Mouse (Mus musculus): Measurements from ENCODE around the gene Tnfrsf8. TPM values are rescaled to one million over a fixed set of nuclear protein-coding genes. Genes with fewer than 3 reads are reported as not detected.

The Tnfrsf8 gene
- total and polyA plus RNA-seq, 3 experiments, result 0.11 to 0.18 (median 0.16) TPM

DNA sequence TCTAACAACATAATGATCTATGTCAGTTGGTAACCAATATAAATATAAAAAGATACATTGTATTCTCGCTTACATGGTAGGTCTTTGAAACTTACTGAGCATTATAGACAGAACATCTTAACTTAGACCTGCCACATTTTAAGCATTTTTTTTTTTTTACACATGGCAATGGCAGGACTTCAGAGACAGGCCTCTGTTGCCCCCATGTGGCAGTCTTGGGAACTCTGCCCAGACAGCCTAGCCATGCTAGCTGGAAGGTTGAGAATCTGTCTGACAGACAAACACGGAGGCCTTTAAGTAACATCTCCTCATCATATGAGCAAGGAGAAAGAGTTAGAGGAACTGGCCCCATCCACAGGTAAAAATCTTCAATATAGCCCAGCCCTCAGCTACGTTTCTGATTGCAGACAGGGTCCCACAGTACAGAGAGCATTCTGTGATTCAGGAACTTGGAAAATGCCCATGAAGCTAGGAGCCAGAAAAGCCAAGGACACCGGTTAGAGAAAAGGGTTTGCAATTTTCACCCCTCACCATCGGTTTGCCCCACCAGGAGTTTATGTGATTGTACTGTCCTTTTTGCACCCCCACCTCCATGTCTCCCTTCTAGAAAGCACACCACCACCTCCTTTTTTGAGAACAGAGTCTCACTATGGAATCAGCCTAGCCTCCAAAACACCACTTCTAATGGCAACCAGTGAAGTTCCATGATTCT is 19.2 kb downstream of the Tnfrsf8 start:
- no peaks in the 10 kb centered on the region for H3K4me1 ChIP-seq (ENCODE audit: control insufficient read depth, insufficient read depth, low read length)
- H3K9ac ChIP-seq (ENCODE audit: low read depth, low read length), result no peak overlapping the region
- no peaks in the 10 kb centered on the region for H3K27me3 ChIP-seq (ENCODE audit: control insufficient read depth, insufficient read depth, low read length)
- no peaks in the 10 kb centered on the region for H3K79me2 ChIP-seq (replicated peaks; ENCODE audit: control insufficient read depth, insufficient read depth, low read length)
- H3K36me3 ChIP-seq (ENCODE audit: control insufficient read depth, insufficient read depth, low read length), result no peaks in the 10 kb centered on the region
- intact Hi-C loops (cut with DNase I), result loop anchor here (2.0 to 10.0 kb wide), 2 partner anchors 139 to 531 kb away; no protein-coding TSS in a partner anchor
- H3K27ac ChIP-seq, result no peak overlapping the region
- DNase-seq, result peak; percentile 55 to 71
- WGBS, result 40% methylated on average over 5 of the region's 5 CpGs
- H3K4me3 ChIP-seq, result no peak overlapping the region
- TF ChIP-seq CTCF (IDR thresholded peaks at IDR 0.05) (peak; percentile 99), EP300 (IDR thresholded peaks at IDR 0.05; ENCODE audit: insufficient read depth, low read depth, low read length) (peak; percentile 45; the same call in 1 of the 2 replicates), POLR2A (IDR thresholded peaks at IDR 0.05; ENCODE audit: insufficient read depth, low read depth, low read length) (no peak)

DNA sequence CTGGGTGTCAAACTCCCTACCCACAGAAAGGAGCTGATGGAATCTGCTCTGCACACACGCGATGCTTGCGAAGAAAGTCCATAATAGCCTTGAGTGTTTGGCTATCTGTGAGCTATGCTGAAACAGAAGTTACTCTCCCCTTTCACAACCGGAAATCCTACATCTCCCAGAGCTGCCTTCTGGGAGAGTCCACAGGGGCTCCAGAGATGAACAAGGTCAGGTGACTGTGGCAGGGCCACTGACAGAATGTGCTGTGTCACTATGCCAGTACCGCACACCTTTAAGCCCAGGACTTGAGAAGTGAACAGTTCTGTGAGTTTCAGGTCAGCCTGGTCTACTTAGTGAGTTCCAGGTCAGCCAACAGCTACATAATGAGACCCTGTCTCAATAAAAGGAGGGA is 20.4 kb downstream of the Tnfrsf8 start:
- H3K36me3 ChIP-seq (ENCODE audit: control insufficient read depth, insufficient read depth, low read length), result no peaks in the 10 kb centered on the region
- DNase-seq, result no peak
- H3K79me2 ChIP-seq (replicated peaks; ENCODE audit: control insufficient read depth, insufficient read depth, low read length), result no peaks in the 10 kb centered on the region
- WGBS, result 82% methylated on average over 5 of the region's 5 CpGs
- no peak overlapping the region for H3K9ac ChIP-seq (ENCODE audit: low read depth, low read length)
- H3K27ac ChIP-seq, result no peak overlapping the region
- H3K27me3 ChIP-seq (ENCODE audit: control insufficient read depth, insufficient read depth, low read length), result no peaks in the 10 kb centered on the region
- TF ChIP-seq EP300 (IDR thresholded peaks at IDR 0.05; ENCODE audit: insufficient read depth, low read depth, low read length) (no peak), POLR2A (IDR thresholded peaks at IDR 0.05; ENCODE audit: insufficient read depth, low read depth, low read length) (no peak), CTCF (IDR thresholded peaks at IDR 0.05) (no peak)
- intact Hi-C loops (cut with DNase I), result loop anchor here (2.0 to 10.0 kb wide), 2 partner anchors 138 to 530 kb away; no protein-coding TSS in a partner anchor
- H3K4me3 ChIP-seq, result no peak overlapping the region
- no peaks in the 10 kb centered on the region for H3K4me1 ChIP-seq (ENCODE audit: control insufficient read depth, insufficient read depth, low read length)

DNA sequence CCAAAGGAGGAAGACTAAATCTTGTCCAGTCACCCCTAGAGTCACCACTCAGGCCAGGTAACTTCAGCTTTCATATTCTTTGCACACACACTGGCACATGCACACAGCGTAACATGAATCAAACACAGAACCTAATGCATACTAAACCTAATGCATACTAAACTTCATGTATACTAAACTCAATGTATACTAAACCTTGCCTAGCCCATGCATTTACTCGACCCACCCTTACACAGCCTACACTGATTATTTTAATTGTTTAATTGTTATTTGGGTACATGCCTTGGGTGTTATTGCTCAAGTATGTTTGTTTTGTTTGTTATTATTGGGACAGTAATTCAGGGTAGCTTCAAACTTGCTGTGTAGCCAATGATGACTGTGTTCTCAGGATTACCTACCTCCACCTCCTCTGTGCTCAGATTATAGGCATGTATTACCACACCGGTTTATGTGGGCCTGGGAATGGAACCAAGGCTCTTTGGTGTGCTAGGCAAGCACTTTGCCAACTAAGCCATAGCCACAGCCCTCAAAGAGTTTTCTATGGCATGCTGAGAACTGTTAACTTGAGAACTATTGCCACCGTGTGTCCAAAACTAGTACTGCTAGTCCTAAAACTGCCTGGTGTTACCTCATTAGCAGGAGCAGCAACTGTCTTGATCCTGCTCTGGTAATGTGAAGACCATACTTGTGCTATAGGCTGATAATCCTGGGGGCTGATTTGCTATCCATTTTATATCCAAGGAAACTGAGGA is 28.4 kb downstream of the Tnfrsf8 start:
- peak; percentile 65 to 66 for DNase-seq
- peaks cover 4% of the 10 kb centered on the region for H3K4me1 ChIP-seq (ENCODE audit: control insufficient read depth, insufficient read depth, low read length)
- intact Hi-C loops (cut with DNase I), result loop anchor here (1.0 to 10.0 kb wide), 5 partner anchors 40 to 392 kb away; partner anchors contain the start of genes Dhrs3, Tnfrsf1b and Vps13d
- H3K9ac ChIP-seq (ENCODE audit: low read depth, low read length), result no peak overlapping the region
- no peaks in the 10 kb centered on the region for H3K79me2 ChIP-seq (replicated peaks; ENCODE audit: control insufficient read depth, insufficient read depth, low read length)
- no peaks in the 10 kb centered on the region for H3K27me3 ChIP-seq (ENCODE audit: control insufficient read depth, insufficient read depth, low read length)
- H3K27ac ChIP-seq, result no peak overlapping the region
- H3K4me3 ChIP-seq, result no peak overlapping the region
- TF ChIP-seq CTCF (IDR thresholded peaks at IDR 0.05) (peak; percentile 99; the same call in 1 of the 2 replicates), EP300 (IDR thresholded peaks at IDR 0.05; ENCODE audit: insufficient read depth, low read depth, low read length) (no peak), POLR2A (IDR thresholded peaks at IDR 0.05; ENCODE audit: insufficient read depth, low read depth, low read length) (no peak)
- no peaks in the 10 kb centered on the region for H3K36me3 ChIP-seq (ENCODE audit: control insufficient read depth, insufficient read depth, low read length)
- 35% methylated on average over 4 of the region's 4 CpGs for WGBS

DNA sequence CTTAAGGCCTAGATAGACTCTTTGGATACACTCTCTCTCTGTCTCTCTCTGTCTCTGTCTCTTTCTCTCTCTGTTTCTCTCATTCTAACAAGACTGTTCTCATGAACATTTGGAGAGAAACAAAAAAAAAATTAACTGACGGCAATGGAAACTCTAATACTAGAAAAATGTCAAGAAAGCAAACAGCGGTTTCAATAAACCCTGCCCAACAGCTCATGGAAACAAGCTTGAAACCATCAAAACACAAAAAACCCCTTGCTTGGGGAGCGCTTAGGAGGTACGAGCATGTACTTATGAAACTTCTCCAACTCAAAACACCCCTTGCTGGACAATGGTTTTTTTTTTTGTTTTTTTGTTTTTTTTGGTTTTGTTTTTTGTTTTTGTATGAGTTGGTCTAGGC is 30.3 kb downstream of the Tnfrsf8 start:
- DNase-seq, result no peak
- Histone ChIP-seq H3K27ac (no peak overlapping the region), H3K79me2 (replicated peaks; ENCODE audit: control insufficient read depth, insufficient read depth, low read length) (no peaks in the 10 kb centered on the region), H3K27me3 (ENCODE audit: control insufficient read depth, insufficient read depth, low read length) (no peaks in the 10 kb centered on the region), H3K36me3 (ENCODE audit: control insufficient read depth, insufficient read depth, low read length) (no peaks in the 10 kb centered on the region), H3K9ac (ENCODE audit: low read depth, low read length) (no peak overlapping the region), H3K4me1 (ENCODE audit: control insufficient read depth, insufficient read depth, low read length) (peaks cover 4% of the 10 kb centered on the region), H3K4me3 (no peak overlapping the region)
- 98% methylated on average over 4 of the region's 4 CpGs for WGBS
- intact Hi-C loops (cut with DNase I), result loop anchor here (5.0 to 10.0 kb wide), 2 partner anchors 87 to 390 kb away; partner anchors contain the start of genes Dhrs3 and Vps13d
- no peak for TF ChIP-seq CTCF (IDR thresholded peaks at IDR 0.05)
- TF ChIP-seq EP300 (IDR thresholded peaks at IDR 0.05; ENCODE audit: insufficient read depth, low read depth, low read length), result no peak
- no peak for TF ChIP-seq POLR2A (IDR thresholded peaks at IDR 0.05; ENCODE audit: insufficient read depth, low read depth, low read length)

DNA sequence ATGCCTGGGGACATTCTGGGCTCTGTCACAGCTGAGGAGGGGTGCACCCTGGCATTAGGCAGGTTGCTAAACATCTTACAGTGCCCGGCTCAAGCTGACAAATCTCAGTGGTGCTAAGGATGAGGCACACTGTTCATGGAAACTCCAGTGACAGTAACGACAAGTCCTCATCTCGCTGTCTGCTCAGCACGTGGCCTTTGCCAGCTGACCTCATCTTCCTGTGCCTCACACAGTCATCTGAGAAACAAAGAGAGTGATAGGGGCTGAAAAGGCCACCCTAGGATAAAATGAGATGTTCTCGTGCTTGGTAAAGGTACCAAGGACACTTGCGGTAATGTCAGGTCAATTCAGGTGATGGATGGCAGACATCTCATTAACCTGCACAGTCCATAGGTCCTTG is 31.5 kb downstream of the Tnfrsf8 start:
- peaks cover 1% of the 10 kb centered on the region; the same call in 1 of the 2 replicates for H3K36me3 ChIP-seq (ENCODE audit: control insufficient read depth, insufficient read depth, low read length)
- H3K27ac ChIP-seq, result no peak overlapping the region
- TF ChIP-seq EP300 (IDR thresholded peaks at IDR 0.05; ENCODE audit: insufficient read depth, low read depth, low read length), result no peak
- no peak for TF ChIP-seq CTCF (IDR thresholded peaks at IDR 0.05)
- TF ChIP-seq POLR2A (IDR thresholded peaks at IDR 0.05; ENCODE audit: insufficient read depth, low read depth, low read length), result no peak
- DNase-seq, result no peak
- H3K79me2 ChIP-seq (replicated peaks; ENCODE audit: control insufficient read depth, insufficient read depth, low read length), result no peaks in the 10 kb centered on the region
- H3K4me1 ChIP-seq (ENCODE audit: control insufficient read depth, insufficient read depth, low read length), result peaks cover 6% of the 10 kb centered on the region
- intact Hi-C loops (cut with DNase I), result loop anchor here (10.0 kb wide), 1 partner anchor 389 kb away; the partner anchor contains the start of gene Dhrs3
- no peaks in the 10 kb centered on the region for H3K27me3 ChIP-seq (ENCODE audit: control insufficient read depth, insufficient read depth, low read length)
- 39% methylated on average over 6 of the region's 6 CpGs for WGBS
- no peak overlapping the region for H3K9ac ChIP-seq (ENCODE audit: low read depth, low read length)
- H3K4me3 ChIP-seq, result no peak overlapping the region

Data from heart, adult 2 months (tissue).